Mouse (Mus musculus) spleen, postnatal 36 days (tissue): ENCODE results near the gene Dnah14.

Experiments used
- DNase-seq, 2 experiments: peaks; one replicate each; pipeline ENCODE4 v3.0.0; 2022; ENCODE audit warnings: low spot score in 2 of 2, mixed read lengths in 1 of 2

The Dnah14 gene

GRCm38 (mm10) chr1:181599376-181599775 lies 23.0 kb downstream of the Dnah14 start:
- DNase-seq, result no peak

- DNase-seq, result no peak
Observed at GRCm38 (mm10) chr1:181611118-181611517, 34.8 kb downstream of the Dnah14 start.

- peak; percentile 23 to 32 for DNase-seq
Observed at GRCm38 (mm10) chr1:181615866-181616491, 39.6 kb downstream of the Dnah14 start.

DNA sequence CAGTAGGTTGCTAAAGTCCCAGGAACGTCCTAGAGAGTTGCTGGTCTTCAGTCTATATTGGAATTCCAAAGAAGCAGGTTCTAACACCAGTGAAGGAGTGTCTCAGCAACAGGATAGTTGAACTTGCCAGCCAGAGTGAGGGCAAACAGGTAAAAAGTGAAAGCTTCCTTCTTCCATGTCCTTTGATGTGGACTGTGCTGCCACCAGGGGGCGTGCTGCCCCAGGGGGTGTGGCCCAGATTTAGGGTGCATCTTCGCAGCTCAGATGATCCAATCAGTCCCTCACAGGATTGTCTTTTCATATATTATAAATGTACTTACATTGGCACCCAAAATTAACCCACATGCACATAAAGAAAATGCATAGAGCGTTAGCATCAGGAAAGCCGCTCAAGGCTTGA lies 41.0 kb downstream of the Dnah14 start:
- peak in 1 of 2 experiments; percentile 3 for DNase-seq

GRCm38 (mm10) chr1:181623149-181623680 lies 46.9 kb downstream of the Dnah14 start:
- DNase-seq, result no peak

DNA sequence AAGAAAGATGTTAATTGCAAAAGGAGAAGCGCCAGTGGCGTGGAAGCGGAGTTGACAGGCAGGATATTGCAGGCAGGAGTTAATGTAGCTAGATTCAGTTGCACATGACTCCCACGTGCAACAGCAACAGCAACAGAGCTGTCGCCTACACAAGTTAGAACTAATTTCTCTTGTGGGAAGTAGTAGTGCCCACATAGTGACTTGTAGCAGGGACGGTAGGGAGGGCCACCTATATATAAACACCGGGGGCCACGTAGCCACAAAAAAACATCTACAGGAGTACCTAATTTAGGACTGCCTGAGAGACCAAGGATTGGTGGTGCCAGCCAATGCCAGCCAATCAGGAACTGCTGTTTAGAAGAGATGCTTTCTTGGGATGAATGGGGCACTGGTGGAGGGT lies 48.5 kb downstream of the Dnah14 start:
- no peak for DNase-seq

DNA sequence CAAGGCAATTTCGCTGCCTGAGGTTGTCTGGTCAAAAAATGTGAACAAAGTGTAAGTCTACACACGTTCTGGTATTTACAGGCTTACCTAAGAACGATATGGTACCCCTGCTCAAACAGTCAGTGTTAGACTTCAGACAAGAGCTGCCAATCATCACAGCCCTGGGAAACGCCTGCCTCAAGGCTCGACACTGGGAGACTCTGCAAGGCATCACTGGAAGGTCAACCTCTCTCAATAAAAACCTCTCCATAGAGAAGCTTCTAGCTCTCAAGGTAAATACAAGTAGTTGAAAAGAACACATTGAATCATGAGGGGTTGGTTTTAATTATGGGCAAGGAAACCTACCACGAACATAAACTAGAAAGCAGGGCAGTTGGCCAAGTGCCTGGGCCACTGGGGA lies 51.9 kb downstream of the Dnah14 start:
- no peak for DNase-seq

DNA sequence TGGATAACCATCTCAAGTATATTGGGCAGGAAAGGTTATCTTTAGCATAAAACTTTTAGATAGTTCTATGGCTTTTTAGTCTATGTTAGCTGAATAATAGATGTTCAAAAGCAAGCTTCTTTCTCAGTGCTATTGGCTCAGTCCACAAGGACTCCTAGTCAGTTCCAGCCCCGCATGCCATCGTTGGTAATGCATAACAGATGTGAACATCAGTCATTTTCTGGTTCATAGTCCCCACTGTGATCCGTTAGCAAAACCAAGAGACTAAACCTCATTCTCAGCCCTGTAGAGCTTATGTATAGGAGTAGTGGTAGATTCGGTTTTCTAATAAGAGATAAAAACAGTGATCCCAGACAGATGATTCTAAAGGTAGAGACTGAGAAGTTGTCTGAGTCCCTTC lies 55.0 kb downstream of the Dnah14 start:
- DNase-seq, result no peak

DNA sequence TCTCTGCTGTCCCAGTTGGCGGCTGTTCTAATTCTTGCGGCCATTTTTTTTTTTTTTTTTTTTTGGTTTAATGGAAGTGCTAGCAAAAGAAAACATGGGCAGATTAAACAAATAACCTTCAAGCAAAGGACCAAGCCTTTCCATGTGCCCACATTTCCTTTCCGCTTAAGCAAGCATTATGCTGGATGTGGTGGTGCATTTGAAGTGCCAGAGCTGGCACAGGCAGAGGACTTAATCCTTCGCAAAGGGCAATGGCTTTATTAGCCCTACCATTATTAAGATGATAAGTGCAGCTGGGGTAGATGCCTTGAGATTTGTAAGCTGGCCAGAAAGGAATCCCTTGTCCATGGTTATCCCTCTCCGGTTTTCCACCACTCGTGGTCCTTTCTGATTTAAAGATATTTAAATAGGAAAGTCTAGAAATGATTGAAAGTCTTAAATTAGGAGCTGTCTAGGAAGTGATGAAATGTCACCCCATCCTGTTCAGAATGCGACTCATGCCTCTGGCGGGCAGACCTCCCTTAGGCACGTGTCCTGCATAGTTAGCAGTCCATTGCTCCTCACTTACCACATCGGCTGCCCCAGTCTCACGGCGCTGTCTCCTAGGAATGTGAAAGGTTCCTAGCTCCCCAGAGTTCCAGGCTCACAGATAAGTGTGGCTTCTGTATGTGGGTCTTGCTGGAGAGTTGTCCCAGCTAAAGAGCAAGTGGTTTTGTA lies 61.8 kb downstream of the Dnah14 start:
- DNase-seq, result no peak

DNA sequence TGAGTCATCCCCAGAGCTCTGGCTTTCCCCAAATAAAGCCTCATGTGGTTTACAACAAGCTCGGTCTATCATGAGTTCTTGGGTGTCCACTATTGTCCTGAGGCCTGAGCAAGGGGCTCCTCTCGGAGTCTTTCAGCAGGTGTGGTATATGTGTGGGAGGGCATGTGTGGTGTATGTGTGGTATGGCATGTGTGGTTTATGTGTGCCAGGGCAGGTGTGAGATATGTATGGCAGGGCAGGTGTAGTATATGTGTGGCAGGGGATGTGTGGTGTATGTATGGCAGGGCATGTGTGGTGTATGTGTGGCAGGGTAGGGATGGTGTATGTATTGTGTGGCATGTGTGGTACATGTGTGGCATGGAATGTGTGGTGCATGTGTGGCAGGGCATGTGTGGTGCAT lies 64.0 kb downstream of the Dnah14 start:
- no peak for DNase-seq

DNA sequence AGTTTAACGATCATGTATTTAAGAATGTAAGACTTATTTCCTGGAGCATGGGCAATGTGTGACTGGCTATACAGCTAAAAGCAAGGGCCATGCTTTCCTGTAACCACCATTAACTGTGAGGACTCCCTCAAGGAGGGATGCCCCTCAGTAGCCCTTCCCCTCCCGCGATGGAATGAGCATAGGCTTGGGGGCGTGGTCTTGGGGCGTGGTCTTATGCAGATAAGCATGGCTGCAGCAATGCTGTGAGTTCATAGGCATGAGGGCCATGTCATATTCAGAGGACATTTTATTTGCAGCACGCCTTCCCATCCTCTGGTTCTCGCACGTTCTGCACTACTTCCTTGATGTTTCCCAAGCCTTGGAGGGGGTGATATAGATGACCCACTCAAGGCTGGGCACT lies 71.1 kb downstream of the Dnah14 start:
- DNase-seq, result no peak

DNA sequence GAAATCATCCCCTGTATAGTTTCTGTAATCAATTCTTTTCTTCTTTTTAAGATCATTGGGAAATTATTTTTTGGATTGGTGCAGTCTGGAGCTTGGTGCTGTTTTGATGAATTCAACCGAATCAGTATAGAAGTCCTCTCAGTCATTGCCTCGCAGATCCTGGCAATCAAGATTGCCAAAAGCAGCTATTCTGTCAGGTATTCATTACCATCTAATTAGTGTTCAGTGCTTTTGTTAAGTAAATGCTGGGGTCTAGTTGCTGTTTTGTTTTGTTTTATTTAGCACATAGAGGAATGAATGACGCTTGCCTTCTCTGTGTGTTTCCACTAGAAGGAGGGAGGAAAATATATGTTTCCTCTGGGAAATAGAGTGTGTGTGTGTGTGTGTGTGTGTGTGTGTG lies 77.1 kb downstream of the Dnah14 start:
- no peak for DNase-seq

DNA sequence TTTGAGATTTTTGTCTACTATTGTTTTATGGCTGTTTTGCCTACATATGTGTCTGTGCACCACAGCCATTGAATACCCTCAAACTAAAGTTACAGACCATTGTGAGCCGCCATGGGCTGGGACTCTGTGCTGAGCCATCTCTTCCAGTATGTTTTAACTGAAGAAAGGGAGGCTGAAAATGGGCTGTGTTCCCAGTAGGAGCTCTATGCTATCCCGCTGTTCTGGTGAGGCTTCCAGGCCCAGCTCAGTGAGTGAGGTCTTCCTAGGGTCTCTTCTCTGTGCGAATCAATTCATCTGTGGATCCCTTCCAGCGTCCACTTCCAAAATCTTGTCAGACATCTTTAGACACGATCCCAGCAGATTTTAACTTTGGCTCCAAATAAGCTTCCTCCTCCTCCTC lies 80.1 kb downstream of the Dnah14 start:
- DNase-seq, result no peak

DNA sequence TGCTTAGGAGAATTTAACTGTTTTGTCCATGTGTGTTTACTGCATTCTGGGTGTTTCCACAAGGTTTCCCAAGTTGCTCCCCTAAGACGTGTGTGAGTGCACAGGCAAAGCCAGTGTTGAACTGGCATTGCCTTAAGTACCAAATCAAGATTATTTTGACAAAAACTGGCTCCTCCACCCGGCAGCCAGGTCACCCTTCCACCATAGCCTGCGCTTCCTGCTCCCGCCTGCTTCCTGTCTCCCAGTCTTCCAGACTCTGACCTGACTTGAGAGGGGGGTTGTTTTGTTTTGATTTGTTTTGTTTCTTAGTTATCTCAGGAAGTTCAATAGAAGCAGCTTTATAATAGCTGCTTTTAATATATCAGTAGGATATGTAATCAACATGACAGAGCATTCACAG lies 90.4 kb downstream of the Dnah14 start:
- DNase-seq, result no peak

DNA sequence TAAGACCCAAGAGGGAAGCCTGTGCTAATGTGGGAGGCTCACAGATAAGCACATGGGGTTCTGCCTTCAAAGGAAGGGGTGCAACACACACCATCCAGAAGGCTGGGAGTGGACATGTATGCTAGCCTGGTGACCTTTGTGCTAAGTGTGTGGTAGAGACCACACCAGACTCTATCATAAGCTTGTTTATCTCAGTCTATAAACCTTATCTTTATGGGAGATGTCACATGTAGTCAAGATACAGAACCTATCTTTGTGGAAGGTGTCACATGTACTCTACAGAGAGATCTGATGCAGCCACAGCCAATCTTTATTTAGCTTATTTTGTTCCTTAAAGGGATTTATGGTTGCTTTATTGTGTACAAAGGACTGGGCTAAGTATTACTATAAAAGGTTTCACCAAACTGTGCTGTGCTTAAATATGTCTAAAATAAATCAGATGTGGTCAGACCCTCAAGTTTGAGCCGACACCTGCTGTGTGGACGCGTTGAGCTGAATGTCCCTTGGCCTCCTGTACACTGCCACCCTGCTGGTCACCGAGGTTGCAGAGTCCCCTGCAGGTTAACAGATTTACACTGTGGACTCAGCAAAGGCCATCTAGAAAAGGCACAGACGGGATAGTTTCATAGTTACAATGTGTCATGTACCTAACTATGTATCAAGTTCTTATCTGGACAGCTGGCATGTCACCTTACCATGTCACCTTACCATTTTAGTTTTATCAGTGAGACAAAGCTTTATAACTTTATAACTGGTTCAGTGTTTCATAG lies 118.6 kb downstream of the Dnah14 start:
- DNase-seq, result no peak

DNA sequence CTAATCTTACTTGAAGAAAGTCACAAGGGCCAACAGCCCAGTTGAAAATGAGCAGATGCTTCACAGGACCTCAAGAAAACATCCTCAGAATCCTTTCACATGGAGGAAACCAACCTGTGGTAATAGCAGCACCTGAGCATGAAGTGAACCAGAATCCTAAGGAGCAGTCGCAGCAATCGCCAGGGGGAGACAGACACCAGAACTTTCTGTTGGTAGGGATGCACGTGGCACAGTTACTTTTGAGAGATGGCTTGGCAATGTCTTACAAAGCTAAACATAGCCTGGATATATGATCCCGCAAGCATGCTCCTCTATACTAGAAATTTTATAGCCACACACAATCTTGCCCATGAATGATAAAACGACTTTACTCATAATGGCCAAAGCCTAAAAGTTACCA lies 152.3 kb downstream of the Dnah14 start:
- peak in 1 of 2 experiments; percentile 5 for DNase-seq

DNA sequence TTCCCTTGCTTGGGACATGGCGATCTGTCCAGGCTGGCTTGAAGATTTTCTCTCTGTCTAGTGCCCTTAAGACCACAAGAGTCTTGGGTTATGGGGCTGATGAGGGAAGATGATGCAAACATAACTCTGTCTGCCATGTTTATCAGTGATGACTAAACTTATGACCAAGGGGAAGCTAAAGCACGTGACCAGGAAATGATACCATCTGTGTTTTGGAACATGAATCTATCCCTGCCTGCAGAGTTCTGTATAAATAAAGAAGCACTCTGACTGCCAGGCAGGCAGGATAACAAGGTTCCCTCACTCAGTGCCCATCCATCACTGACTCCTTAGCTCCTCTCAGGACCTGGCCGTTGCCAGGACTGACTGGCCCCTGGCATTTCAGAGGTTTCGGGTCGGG lies 157.2 kb downstream of the Dnah14 start:
- DNase-seq, result no peak

GRCm38 (mm10) chr1:181740259-181740658 lies 163.9 kb downstream of the Dnah14 start:
- no peak for DNase-seq

DNA sequence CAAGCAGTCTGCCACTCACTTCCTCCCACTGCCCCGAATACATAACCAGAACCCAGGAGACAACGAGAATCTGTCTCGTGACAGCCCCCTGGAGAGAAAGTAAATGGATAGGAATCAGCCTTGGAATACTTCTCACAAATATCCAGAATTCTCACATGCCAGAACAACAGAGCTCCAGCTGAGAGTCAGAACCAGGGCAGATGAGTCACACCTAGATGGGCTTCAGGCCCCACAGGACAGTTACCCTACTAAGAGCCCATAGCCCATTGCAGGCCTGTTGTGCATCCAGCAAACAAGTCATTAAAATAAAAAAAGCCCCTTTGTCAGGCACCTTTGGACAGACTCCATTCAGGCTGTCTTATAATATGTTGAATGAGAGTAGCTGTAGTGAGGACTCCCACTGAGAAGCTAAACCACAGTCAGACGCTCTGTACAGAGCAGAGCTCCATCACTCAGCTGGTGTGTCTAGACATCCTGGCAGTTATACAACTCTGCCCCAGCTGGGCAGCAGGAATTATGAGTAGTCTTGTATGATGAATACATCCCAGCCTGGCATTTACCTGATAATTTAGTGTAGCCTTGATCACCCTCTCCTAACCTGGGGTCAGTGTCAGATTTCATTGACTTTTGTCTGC lies 166.0 kb downstream of the Dnah14 start:
- no peak for DNase-seq

DNA sequence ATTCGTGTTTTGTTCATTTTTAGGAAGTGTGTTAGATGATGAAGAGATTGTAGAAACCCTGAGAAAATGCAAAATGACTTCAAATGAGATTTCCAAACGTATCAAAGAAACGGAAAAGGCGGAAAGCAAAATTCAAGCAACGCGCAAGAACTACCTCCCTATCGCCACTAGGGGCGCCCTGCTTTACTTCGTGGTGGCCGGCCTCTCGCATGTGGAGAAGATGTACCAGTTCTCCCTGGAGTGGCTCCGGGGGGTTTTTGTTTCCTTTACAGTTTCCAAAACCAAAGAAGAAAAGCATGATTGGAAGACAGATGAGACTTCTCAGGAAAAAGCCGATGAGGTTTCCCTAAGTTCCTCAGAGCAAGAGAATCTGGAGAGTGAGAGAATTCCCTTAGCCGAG lies 193.0 kb downstream of the Dnah14 start:
- DNase-seq, result no peak

DNA sequence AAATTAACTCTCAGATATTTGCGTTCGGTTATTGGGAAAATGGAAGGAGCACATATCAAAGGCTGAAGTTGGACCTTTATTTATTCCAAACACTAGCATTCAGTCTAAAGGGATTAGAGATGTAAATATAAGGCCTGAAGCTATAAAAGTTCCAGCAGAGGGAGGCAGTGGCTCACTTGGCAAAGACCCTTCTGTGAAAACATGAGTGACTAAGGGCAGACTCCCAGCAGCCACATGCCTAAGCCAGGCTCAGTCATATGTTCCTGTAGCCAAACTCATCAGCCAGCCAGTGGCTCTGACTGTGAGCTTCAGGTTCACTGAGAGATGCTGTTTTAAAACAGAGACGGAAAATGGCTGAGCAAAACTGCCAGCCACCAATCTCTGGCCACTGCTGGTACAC lies 195.5 kb downstream of the Dnah14 start:
- no peak for DNase-seq

DNA sequence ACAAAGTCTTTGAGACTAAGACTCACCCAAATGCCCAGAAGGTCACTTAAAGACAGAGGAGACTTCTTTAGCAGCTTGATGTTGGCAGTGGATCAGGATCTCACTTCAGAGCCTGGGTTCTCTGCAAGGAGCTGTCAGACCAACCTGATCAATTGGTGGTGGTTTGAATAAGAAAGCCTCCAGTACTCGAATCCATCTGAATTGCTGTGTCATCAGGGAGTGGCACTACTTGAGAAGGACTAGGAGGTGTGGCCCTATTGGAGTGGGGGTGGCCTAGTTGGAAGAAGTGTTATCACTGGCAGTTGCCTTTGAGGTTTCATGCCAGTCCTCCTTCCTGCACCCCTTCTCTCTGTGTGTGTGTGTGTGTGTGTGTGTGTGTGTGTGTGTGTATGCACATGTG lies 200.2 kb downstream of the Dnah14 start:
- DNase-seq, result no peak
